Mouse (Mus musculus) small intestine, adult 2 months (tissue): Measurements from ENCODE around the gene Tmeff1.

Experiments
- CTCF ChIP-seq: fragments of 200-500 bp; IDR thresholded peaks from 2 replicates; pipeline ENCODE4 v1.5.1; 2012; ENCODE audit warnings: low read depth, mild to moderate bottlenecking, control low read depth, inconsistent platforms, low read length, moderate library complexity, mixed read lengths; ENCODE audit not compliant: insufficient replicate concordance, insufficient read length; ENCODE audit errors: extremely low read depth
- POLR2A ChIP-seq: fragments of 200-500 bp; IDR thresholded peaks from 2 replicates; pipeline ENCODE4 v1.6.1; 2012; ENCODE audit warnings: low read depth, mild to moderate bottlenecking, control low read depth, inconsistent platforms, low read length, moderate library complexity

GRCm38 (mm10) chr4:48610251-48610650 lies 25.3 kb downstream of the Tmeff1 start:
- TF ChIP-seq CTCF (no peak), POLR2A (no peak)
